Mouse (Mus musculus) A20 (cell line): ENCODE measurements around the gene Cldn15.
A peak's percentile ranks its signal among the peaks of the same experiment; 100 is the strongest.
"Not testable (repeated sequence)": the region's sequence is repeated elsewhere in the genome, so short reads cannot be mapped to it uniquely, and the experiment has no call there.

Experiments used
- DNase-seq: peaks from one replicate; pipeline ENCODE4 v3.0.0-alpha.2; 2011; ENCODE audit warnings: low read depth, low spot score

Gene Cldn15

DNA sequence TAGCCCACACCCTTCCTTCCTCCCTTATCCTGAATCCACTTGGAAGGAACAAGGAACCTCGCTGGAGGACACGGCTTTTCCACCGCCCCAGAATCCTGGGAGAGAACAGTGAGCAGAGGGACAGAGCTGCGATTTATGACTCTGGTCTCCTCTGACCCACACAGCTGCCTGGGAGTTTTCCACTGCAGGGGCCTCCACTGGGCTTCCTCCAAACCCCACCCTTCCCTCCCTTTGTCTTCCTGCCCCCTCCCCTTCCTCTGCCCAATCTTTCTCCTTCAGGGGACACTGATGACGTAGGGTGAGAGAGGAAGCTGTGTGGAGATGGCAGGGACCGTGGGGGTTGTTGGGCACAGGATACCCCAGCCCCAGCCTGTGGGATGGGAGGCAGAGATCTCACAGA is at the start of gene Cldn15:
Gene Cldn15, plus strand, starts transcription at position 286 of the 400 bp plus-strand sequence.
- DNase-seq, result no peak

DNA sequence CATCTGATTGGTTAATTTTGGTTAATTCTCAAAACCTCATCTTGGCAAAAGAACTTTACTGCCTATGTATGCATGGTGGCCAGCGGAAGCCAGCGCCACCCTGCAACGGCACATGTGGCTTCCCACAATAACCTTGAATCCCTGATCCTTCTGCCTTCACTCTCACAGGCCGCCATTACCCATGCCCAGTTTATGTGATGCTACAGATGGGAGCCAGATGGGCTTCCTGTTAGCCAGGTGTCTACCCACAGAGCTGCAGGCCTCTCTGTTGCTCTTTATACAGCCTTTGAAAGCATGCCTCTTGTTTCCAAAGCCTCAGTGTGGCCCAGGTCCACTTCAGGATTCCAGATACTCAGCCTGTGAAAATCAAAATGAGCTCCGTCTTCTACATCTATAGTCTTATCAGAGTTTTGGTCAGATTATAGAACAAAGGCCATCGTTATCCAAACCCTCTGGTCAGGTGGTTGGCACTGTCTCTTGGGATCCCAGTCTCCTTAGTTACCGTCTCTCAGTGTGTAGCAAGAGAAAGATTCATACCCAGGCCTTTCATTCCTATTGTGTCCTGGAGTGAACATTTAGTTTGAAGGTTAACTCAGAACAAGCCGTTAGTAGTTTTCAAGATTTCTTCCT is 48.7 kb upstream of the Cldn15 start:
- peak; percentile 26 for DNase-seq

DNA sequence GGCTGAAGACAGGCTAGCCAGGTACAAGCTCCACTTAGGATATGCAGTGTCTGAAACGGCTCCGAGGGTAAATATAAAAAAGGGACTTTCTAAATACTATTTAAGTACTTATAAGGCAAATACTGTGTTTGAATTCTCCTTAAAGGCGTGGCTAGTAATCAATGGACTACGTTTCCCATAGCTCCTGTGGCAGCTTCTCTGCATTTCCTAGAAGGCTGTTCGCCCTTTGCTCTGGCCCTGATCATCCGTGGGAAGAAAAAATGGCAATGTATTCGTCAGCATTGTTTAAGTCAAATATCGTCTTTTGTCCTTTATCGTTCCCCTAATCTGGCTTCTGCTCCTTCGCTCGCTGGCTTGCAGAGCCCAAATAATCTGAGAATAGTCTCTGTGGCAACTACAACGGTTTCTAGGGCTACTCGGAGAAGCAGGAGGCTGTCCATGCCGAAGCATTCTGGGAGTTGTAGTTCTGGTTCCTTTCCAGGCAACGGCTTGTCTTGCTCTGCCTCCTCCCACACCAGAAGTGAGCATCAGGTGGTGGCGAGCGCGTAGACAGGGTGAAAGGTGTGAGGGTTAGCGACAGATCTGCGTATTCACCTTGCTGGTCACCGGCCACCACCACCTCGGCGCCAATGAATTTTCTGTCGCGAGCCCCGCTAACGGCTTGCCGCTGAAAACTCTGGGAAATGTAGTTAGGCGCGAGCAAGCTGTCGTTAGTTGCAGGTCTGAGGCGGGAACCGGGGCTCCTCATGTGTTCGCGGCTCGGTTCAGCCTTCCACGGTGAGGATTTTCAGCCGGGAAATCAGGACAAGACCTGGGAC is 47.6 kb upstream of the Cldn15 start:
- DNase-seq, result peak; percentile 97

DNA sequence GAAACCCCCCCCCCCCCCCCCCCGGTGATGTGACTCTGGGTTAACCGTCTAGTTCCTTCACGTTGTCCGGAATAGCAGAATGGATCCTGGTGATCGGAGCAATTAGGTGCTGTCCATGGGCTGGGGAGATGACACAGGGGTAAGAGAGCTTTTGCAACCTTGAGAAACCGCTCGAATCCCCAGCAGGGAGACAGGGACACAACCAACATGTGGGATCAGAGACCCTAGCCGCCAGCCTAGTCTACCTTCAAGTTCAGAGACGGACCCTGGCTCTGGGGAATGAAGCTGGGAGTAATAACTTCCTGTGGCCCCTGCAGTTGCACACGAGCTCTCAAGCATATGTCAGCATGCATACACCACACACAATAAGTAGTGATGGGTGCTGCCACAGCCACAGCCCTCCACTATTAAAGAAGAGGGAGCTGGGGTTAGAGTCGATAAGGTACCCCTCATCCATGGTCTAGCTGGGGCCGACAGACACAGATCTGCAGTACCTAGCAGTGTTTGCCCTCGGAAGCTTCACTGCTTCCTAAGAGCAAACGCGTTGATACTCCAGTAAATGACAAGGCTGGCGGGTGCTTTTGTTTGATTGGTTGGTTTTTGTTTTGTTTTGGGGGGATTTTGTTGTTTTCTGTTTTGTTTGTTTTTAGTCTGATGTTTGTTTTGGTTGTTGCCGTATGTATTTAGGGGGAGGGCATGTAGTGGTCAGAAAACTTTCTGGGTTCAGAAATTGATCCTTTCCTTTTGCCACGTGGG is 46.7 kb upstream of the Cldn15 start:
- DNase-seq, result peak; percentile 64

DNA sequence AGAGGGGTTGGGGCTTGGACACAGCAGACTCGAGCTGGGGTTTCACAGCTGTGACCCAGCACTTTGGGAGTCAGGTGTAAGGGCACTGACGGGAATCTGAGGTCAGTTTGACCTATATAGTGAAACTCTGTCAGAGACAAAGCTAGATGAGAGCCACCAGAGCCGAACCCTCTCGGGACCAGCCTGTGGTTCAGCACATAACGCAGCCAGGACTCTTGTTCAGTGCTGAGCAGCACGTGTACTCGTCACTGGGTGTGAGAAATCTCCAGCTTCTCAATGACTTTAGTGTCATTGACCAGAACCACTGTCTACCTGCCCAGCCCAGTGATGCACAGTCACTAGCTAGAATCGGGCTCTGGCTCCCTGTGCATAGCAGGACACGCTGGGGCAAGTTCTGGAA is 43.6 kb upstream of the Cldn15 start:
- DNase-seq, result no peak

DNA sequence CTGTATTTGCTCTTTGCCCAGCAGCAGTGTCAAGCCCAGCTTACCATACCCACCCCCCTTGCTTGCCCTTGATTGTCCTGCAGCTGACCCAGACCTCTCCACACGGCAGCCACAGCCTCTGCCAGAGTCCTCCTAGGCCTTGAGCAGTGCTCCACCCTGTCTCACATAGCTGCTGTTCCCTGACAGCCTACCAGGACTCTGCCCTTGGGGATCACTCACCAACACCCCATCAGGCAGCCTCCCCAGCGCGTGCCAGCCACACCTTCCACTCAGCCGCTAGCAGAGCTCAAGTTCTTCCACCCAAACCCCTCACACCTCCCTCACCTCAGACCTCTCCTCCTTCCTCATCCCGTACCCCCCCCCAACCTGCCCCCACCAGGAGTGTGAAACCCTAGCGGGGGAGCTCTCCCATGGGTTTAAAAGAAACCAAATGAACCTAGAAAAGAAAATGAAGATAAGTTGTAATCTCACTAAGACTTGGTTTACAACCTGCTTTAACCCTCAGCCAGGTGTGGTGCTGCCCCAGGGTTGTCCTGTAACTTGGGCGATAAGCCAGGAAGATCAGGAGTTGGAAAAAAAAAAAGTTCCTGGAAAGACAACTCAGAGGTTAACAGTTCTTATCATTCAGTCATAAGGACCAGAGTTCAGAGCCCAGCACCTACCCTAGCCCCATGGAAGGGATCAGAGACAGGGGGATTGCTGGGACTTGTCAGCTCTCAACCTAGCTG is 42.5 kb upstream of the Cldn15 start:
- no peak for DNase-seq

DNA sequence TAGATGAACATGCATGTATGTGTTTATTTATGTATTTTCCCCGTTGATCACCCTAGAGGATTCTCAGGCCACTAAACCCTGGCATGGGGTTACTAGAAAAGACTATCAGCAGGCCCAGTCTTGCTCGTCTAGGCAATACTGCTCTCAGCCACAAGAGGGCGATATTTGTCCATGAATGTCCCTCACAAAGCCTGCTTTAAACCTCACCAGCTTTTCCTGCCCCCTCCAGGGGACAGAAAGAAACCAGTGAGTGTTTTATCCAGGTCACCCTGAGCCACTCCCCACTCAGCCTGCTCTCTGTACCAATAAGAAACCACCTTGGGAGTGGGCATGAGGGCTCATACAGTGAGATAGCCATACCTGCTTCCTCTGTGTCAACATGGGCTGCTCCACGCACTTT is 37.3 kb upstream of the Cldn15 start:
- peak; percentile 77 for DNase-seq

DNA sequence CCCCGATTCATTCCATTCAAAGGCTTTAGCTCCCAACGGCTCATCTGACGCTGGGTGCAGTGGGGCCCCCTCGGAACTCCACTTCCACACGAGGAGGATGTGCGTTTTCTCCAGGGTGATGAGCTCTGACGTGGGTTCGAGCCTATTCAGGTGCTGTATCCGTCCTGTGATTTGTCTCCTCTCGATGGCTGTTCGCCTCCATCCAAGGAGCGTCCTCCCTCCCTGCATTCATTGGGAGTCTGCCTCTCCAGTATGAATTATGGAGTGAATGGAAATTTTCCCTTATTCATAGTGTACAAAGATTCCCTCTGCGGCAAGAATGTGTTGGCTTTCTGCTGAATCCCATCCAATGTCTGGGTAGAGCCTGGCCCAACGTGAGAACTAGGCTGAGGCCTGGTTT is 34.5 kb upstream of the Cldn15 start:
- DNase-seq, result no peak

DNA sequence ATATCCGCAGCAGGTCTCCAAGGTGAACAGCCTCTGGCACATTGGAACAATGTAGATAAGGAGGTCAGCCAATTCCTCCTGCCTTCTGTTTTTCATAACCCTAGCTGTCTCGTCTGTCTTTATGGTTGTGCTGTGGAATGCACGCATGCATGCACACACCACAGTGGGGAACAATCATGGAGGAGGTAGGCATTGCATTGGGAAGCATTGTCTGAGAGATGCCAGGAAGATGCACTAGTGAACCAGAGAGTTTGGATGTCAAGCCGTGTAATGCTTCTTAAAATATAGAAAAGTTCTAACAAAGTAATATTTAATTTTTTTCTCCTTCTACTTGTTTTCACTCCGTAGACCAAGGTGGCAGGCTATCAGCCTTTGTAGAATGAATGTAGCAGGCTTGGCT is 33.5 kb upstream of the Cldn15 start:
- no peak for DNase-seq

DNA sequence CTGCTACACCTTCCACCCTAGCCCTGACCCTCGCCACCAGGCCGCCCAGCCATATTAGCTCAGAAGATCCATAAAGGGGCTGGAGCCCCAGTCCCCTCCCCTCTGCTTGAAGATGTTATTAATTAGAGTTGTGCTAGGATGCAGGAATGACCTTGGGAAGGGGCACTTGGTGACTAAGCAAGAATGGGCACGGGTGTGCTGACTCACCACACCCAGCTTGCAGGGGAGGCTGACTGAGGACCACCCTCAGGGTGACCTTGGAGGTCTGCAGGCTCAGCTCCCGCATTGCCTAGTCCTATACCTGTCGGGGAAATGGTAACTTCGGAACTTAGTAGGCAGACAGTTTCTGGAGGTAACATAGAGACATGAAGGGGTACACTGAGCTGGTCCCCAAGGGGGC is 32.5 kb upstream of the Cldn15 start:
- DNase-seq, result no peak

DNA sequence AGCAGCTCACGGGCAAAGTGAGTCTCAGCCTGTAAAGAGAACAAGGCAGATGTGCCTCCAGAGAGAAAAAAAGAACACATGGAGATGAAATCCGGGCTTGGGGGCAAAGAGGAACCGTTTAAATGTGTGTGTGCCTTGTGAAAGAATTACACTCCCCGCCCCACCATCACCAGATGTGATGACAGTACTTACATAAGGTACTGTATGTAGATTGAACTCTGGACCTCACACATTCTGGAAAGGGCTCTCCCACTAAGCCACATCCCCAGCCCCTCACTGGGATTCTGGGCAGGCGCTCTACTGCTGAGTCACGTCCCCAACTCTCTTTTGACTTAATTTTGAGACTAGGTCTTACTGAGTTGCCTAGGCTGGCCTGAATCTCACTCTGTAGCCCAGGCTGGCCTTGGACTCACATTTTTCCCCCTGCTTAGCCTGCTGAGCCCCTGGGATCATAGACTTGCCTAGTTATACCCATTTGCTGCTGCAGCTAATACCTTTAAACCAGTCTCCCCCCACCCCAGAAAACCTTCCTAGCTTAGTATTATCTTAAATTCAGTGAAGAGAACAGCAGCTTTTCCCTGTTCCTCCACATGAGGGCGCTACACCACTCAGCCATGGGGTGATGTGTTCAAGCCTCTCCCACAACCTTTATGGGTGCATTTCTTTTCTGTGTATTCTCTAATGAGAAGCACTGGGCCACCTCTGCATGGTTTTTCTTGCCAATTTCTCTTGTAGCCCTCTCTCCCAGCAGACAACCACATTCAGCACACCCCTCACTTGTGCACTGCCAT is 30.3 kb upstream of the Cldn15 start:
- DNase-seq, result peak; percentile 34

DNA sequence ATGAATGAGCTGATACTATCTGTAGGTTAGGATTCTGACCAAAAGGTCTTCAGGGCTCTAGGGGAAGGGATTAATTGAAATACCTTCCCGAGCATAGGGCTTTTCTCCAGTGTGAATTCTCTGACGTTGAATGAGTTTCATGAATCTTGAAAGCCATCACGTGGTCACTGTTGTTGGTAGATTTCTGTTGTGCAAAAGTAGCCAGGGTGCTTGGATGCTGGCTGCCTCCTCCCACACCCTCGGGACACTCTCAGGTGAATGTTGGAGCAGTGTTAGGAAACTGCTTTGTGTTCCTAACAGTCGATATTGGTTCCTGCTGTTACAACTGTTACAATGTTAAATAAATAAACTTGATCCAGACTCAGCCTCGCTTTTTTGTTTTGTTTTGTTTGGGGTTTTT is 29.7 kb upstream of the Cldn15 start:
- DNase-seq, result no peak

DNA sequence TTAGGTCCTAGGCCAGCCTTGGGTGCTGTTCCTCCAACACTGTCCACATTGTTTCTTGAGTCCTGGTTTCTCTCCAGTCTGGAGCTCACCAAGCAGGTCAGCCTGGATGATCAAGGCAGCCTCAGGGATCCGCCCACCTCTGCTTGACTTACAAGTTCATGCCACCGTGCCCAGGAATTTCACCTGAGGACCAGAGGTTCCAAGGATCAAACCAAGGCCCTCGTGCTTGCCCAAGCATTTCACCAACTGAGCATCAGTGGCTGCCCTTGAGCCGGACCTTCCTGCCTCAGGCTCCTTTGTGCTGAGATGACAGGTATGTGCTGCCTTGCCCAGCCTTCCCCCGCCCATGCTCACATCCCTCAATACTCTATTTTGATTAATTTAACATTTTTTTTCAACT is 28.8 kb upstream of the Cldn15 start:
- DNase-seq, result no peak

DNA sequence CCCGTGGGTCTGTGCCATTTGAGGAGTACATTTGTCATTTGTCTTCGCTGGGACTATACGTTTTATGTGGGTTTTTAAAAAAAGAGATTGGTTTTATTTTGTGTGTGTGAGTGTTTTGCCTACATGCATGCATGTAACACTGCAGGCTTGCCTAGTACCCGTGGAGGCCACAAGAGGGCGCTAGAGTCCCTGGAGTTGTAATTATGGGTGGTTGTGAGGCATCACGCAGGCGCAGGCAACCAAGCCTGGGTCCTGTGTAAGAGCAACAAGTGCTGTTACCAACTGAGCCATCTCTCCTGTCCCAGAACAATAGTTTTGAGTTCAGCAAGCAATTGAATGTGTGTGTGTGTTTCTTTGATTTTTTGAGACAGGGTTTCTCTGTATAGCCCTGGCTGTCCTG is 27.1 kb upstream of the Cldn15 start:
- peak; percentile 28 for DNase-seq

DNA sequence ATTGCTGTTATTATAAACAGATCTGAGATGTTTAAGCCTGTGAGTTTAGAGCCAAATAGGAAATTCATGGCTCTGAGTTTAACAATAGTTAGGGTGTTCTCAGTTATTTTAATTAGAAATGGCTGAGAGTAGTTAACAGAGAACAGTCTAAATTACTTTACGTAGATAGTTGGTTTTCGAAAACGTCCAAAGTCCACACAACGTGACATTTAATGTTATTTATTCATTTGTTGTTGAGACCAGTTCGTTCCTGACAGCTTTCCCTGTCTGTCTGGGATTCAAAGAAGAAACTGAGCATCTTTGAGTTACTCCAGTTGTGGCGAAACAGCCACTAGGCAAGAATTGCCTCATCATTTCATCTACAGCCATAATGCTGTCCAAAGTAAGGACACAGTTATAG is 26.4 kb upstream of the Cldn15 start:
- not testable (repeated sequence) for DNase-seq

DNA sequence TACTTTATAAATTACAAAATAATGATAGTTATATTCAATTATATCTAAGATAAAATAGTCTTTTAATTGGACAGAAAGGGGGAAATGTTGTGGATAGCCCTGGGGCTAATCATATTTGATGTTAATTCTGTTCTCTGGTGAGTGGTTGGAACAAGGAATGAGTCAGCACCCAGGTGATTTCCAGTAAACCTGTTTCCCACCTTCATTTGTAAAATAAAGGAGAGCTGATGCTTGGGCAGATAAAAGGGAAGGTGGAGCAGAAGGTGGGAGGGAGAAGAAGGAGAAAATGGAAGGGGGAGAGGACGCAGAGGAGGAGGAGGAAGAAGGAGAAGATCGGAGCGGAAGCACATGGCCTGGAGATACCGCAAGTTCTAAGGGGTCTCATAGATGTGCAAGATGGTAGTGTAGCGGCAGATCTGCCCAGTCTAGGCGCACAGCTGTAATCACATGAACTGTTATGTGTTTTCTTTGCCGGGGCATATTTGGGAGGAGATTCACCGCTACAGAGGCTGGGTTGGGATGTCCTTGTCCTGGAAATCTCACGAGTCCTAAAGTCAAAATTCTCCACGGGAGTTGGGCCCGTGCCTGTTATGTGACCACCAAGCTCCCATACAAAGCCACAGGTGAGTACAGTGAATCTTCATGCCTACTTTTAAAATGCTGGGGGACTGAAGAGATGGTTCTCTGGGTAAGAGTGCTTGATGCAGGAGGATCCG is 25.4 kb upstream of the Cldn15 start:
- no peak for DNase-seq

DNA sequence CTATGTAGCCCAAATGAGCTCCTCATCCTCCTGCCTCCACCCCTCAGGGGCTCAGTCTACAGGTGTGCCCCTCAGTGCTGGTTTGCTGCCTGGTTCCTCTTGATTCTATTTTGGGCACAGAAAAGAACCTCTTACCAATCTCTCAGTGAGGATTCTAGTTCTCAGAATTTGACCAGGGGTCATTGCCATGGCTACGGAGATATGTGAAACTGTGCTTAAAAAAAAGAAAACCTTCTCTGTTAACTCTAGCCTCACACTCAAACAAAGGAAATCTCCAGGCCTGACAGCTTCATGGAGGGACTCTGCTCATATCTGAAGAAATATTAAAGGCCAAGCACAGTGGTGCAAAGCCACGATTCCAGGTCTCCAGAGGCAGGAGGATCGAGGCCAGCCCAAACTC is 23.6 kb upstream of the Cldn15 start:
- DNase-seq, result peak; percentile 40

DNA sequence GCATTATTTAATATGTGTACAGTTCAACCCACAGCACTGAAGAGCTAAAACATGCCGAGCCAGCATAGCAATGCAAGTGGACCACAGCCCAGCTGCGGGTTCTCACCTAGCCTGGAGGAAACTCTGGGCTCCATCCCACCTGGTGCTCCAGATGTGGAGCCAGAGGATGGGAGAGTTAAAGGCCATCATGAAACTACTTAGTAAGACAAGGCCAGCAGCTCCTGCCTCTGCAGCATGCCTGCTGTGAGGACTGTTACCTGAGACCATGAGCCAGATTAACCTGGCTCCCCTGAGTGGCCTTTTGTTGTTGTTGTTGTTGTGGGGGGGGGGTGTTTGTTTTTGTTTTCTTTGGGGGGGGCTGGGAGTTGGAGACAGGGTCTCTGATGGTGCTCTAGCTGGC is 23.0 kb upstream of the Cldn15 start:
- no peak for DNase-seq

DNA sequence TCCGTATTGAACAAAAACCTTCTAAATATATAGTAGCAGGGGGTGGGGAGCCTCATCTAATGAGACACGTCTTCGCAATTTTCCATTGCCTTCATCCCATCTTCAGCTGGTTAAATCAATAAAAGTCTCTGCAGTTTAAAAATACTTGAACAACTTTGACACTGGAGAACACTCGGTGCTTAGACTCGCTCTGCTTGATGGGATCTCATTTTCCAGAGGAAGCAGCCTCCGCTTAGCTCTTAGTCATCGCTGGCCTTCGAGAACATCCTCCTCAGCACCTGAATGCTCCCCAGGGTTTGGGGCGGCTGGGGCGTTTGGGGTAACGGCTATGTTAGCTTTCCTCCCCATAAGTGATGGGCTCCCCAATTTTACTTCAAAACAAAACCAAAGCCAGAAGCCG is 21.3 kb upstream of the Cldn15 start:
- no peak for DNase-seq

DNA sequence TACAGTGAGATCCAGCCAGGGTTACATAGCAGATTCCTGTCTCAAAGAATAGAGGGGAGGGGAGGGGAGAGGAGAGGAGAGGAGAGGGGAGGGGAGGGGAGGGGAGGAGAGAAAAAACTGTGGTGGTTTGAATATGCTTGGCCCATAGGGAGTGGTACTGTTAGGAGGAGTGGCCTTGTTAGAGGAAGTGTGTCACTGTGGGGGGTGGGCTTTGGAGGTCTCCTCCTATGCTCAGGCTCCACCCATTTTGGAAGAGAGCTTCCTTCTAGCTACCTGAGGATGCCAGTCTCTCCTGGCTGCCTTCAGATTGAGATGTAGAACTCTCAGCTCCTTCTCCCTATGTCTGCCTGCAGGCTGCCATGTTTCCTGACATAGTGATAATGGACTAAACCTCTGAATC is 18.5 kb upstream of the Cldn15 start:
- DNase-seq, result no peak
